Mouse (Mus musculus) embryonic facial prominence, embryonic 15.5 days (tissue): ENCODE measurements around the gene Il5. TPM values are rescaled to one million over a fixed set of nuclear protein-coding genes. Genes with fewer than 3 reads are reported as not detected.
"Not testable (repeated sequence)": the region's sequence is repeated elsewhere in the genome, so short reads cannot be mapped to it uniquely, and the experiment has no call there.

Experiments used
- ATAC-seq: fragments of 200-750 bp; cut with Nextera tagmentation; 2 replicates; pipeline ENCODE4 v1.8.0; 2017; ENCODE audit warnings: low read depth, moderate TSS enrichment; ENCODE audit not compliant: insufficient number of reproducible peaks, low FRiP score, low TSS enrichment
- H3K27ac ChIP-seq: fragments of 300-500 bp; sonication (generic); replicated peaks from 2 replicates; pipeline ENCODE4 v1.5.1; 2015; ENCODE audit warnings: mild to moderate bottlenecking, inconsistent platforms
- H3K27me3 ChIP-seq: fragments of 300-500 bp; sonication (generic); 2 replicates; pipeline ENCODE4 v1.6.1; 2015; ENCODE audit warnings: inconsistent platforms
- H3K36me3 ChIP-seq: fragments of 300-500 bp; sonication (generic); 2 replicates; pipeline ENCODE4 v1.6.1; 2015; ENCODE audit warnings: mild to moderate bottlenecking, inconsistent platforms
- H3K4me1 ChIP-seq: fragments of 300-500 bp; sonication (generic); 2 replicates; pipeline ENCODE4 v1.6.1; 2015; ENCODE audit warnings: inconsistent platforms
- H3K4me2 ChIP-seq: fragments of 300-500 bp; sonication (generic); replicated peaks from 2 replicates; pipeline ENCODE4 v1.6.1; 2015; ENCODE audit warnings: mild to moderate bottlenecking, inconsistent platforms
- H3K4me3 ChIP-seq: fragments of 300-500 bp; sonication (generic); replicated peaks from 2 replicates; pipeline ENCODE4 v1.5.1; 2015; ENCODE audit warnings: mild to moderate bottlenecking, inconsistent platforms
- H3K9ac ChIP-seq: fragments of 300-500 bp; sonication (generic); 2 replicates; pipeline ENCODE4 v1.6.1; 2015; ENCODE audit warnings: inconsistent platforms
- H3K9me3 ChIP-seq: fragments of 300-500 bp; sonication (generic); replicated peaks from 2 replicates; pipeline ENCODE4 v1.6.1; 2016; ENCODE audit warnings: inconsistent platforms
- WGBS: fragments of 180-500 bp; shearing (Covaris S2); methylation state at CpG from one replicate; pipeline ENCODE4 v1.1.7; 2015; 5-methylcytosine and 5-hydroxymethylcytosine counted together
- polyA plus RNA-seq: library from polyadenylated mRNA; unstranded; fragments of >200 nt; fragmentation: Nextera tagmentation; extraction: Ambion mirVana; gene quantifications from 2 replicates; pipeline ENCODE4 v1.2.1, GENCODE M21; 2015

The Il5 gene
- polyA plus RNA-seq, 1 experiment from 2014 or later = not detected

GRCm38 (mm10) chr11:53745260-53745659, 24.7 kb downstream of the Il5 start:
- no peaks in the 10 kb centered on the region for H3K4me1 ChIP-seq
- 93% methylated on average over 2 of the region's 2 CpGs for WGBS
- no peak for ATAC-seq

GRCm38 (mm10) chr11:53747985-53748384, 27.4 kb downstream of the Il5 start:
- H3K27me3 ChIP-seq = no peaks in the 10 kb centered on the region
- no peak overlapping the region for H3K9ac ChIP-seq
- no peak overlapping the region for H3K4me3 ChIP-seq
- H3K9me3 ChIP-seq = no peaks in the 10 kb centered on the region
- no peaks in the 10 kb centered on the region for H3K36me3 ChIP-seq
- H3K27ac ChIP-seq = no peak overlapping the region
- no peak overlapping the region for H3K4me2 ChIP-seq
- no peaks in the 10 kb centered on the region for H3K4me1 ChIP-seq
- WGBS = 79% methylated on average over 9 of the region's 9 CpGs
- no peak for ATAC-seq

More at GRCm38 (mm10) chr11:53745260-53745659, 24.7 kb downstream of the Il5 start:
- Histone ChIP-seq H3K4me3 (no peak overlapping the region), H3K9me3 (no peaks in the 10 kb centered on the region), H3K27ac (no peak overlapping the region), H3K4me2 (no peak overlapping the region), H3K36me3 (no peaks in the 10 kb centered on the region), H3K27me3 (no peaks in the 10 kb centered on the region), H3K9ac (no peak overlapping the region)

GRCm38 (mm10) chr11:53748614-53749013, 28.0 kb downstream of the Il5 start:
- 91% methylated on average over 6 of the region's 6 CpGs for WGBS
- Histone ChIP-seq H3K9ac (no peak overlapping the region), H3K27ac (no peak overlapping the region), H3K4me3 (no peak overlapping the region), H3K36me3 (no peaks in the 10 kb centered on the region), H3K9me3 (no peaks in the 10 kb centered on the region), H3K4me1 (no peaks in the 10 kb centered on the region), H3K27me3 (no peaks in the 10 kb centered on the region), H3K4me2 (no peak overlapping the region)
- no peak for ATAC-seq

- Histone ChIP-seq H3K4me3 (no peak overlapping the region), H3K27ac (no peak overlapping the region), H3K4me1 (no peaks in the 10 kb centered on the region), H3K27me3 (no peaks in the 10 kb centered on the region), H3K4me2 (no peak overlapping the region), H3K36me3 (no peaks in the 10 kb centered on the region), H3K9ac (no peak overlapping the region), H3K9me3 (no peaks in the 10 kb centered on the region)
- ATAC-seq = no peak
- 46% methylated on average over 4 of the region's 4 CpGs for WGBS
Observed at GRCm38 (mm10) chr11:53749306-53749705, 28.7 kb downstream of the Il5 start.

- Histone ChIP-seq H3K9ac (no peak overlapping the region), H3K27me3 (no peaks in the 10 kb centered on the region), H3K4me1 (no peaks in the 10 kb centered on the region), H3K36me3 (no peaks in the 10 kb centered on the region), H3K27ac (no peak overlapping the region), H3K9me3 (no peaks in the 10 kb centered on the region), H3K4me2 (no peak overlapping the region), H3K4me3 (no peak overlapping the region)
- WGBS = 49% methylated on average over 5 of the region's 5 CpGs
- ATAC-seq = no peak
Observed at GRCm38 (mm10) chr11:53749716-53750352, 29.2 kb downstream of the Il5 start.

- Histone ChIP-seq H3K9ac (no peak overlapping the region), H3K4me2 (no peak overlapping the region), H3K4me3 (no peak overlapping the region), H3K9me3 (no peaks in the 10 kb centered on the region), H3K36me3 (no peaks in the 10 kb centered on the region), H3K27ac (no peak overlapping the region), H3K4me1 (peaks cover 16% of the 10 kb centered on the region), H3K27me3 (no peaks in the 10 kb centered on the region)
- 79% methylated on average over 12 of the region's 12 CpGs for whole genome bisulfite sequencing
- no peak for ATAC-seq
Observed at GRCm38 (mm10) chr11:53755011-53755595, 34.5 kb downstream of the Il5 start.

GRCm38 (mm10) chr11:53757612-53758011, 37.0 kb downstream of the Il5 start:
- H3K9ac ChIP-seq = no peak overlapping the region
- no peaks in the 10 kb centered on the region for H3K27me3 ChIP-seq
- no peak for ATAC-seq
- no peak overlapping the region for H3K27ac ChIP-seq
- no peaks in the 10 kb centered on the region for H3K36me3 ChIP-seq
- H3K4me2 ChIP-seq = no peak overlapping the region
- H3K4me1 ChIP-seq = peaks cover 32% of the 10 kb centered on the region
- no peaks in the 10 kb centered on the region for H3K9me3 ChIP-seq
- WGBS = 91% methylated on average over 4 of the region's 4 CpGs
- no peak overlapping the region for H3K4me3 ChIP-seq

GRCm38 (mm10) chr11:53758033-53758432, 37.4 kb downstream of the Il5 start:
- WGBS = 73% methylated on average over 9 of the region's 9 CpGs
- not testable (repeated sequence) for H3K4me2 ChIP-seq, H3K27me3 ChIP-seq, H3K36me3 ChIP-seq, H3K27ac ChIP-seq, H3K4me3 ChIP-seq, H3K9ac ChIP-seq, ATAC-seq, H3K9me3 ChIP-seq
- H3K4me1 ChIP-seq = peaks cover 37% of the 10 kb centered on the region

GRCm38 (mm10) chr11:53758791-53759351, 38.3 kb downstream of the Il5 start:
- no peaks in the 10 kb centered on the region for H3K27me3 ChIP-seq
- no peaks in the 10 kb centered on the region for H3K36me3 ChIP-seq
- H3K27ac ChIP-seq = peak overlapping the region; percentile 35
- ATAC-seq = no peak
- H3K9ac ChIP-seq = no peak overlapping the region
- H3K9me3 ChIP-seq = no peaks in the 10 kb centered on the region
- H3K4me1 ChIP-seq = peaks cover 45% of the 10 kb centered on the region
- no peak overlapping the region for H3K4me3 ChIP-seq
- H3K4me2 ChIP-seq = no peak overlapping the region
- 38% methylated on average over 6 of the region's 6 CpGs for WGBS

GRCm38 (mm10) chr11:53759545-53760406, 39.2 kb downstream of the Il5 start:
- ATAC-seq = no peak
- no peak overlapping the region for H3K4me3 ChIP-seq
- H3K27me3 ChIP-seq = no peaks in the 10 kb centered on the region
- H3K9me3 ChIP-seq = no peaks in the 10 kb centered on the region
- H3K4me1 ChIP-seq = peaks cover 53% of the 10 kb centered on the region
- H3K9ac ChIP-seq = no peak overlapping the region
- WGBS = 14% methylated on average over 22 of the region's 22 CpGs
- peak overlapping the region; percentile 24; the same call in 1 of the 2 replicates for H3K4me2 ChIP-seq
- H3K36me3 ChIP-seq = no peaks in the 10 kb centered on the region
- H3K27ac ChIP-seq = peak overlapping the region; percentile 35

GRCm38 (mm10) chr11:53761284-53761683, 40.7 kb downstream of the Il5 start:
- no peak overlapping the region for H3K4me2 ChIP-seq
- no peaks in the 10 kb centered on the region for H3K9me3 ChIP-seq
- peaks cover 54% of the 10 kb centered on the region for H3K4me1 ChIP-seq
- H3K27ac ChIP-seq = peak overlapping the region; percentile 95; the same call in 1 of the 2 replicates
- H3K27me3 ChIP-seq = no peaks in the 10 kb centered on the region
- no peak overlapping the region for H3K9ac ChIP-seq
- no peaks in the 10 kb centered on the region for H3K36me3 ChIP-seq
- ATAC-seq = no peak
- no peak overlapping the region for H3K4me3 ChIP-seq
- WGBS = 76% methylated on average over 5 of the region's 5 CpGs
